16 mouse cellular contexts compared by ENCODE assay signal in the genomic region with DNA sequence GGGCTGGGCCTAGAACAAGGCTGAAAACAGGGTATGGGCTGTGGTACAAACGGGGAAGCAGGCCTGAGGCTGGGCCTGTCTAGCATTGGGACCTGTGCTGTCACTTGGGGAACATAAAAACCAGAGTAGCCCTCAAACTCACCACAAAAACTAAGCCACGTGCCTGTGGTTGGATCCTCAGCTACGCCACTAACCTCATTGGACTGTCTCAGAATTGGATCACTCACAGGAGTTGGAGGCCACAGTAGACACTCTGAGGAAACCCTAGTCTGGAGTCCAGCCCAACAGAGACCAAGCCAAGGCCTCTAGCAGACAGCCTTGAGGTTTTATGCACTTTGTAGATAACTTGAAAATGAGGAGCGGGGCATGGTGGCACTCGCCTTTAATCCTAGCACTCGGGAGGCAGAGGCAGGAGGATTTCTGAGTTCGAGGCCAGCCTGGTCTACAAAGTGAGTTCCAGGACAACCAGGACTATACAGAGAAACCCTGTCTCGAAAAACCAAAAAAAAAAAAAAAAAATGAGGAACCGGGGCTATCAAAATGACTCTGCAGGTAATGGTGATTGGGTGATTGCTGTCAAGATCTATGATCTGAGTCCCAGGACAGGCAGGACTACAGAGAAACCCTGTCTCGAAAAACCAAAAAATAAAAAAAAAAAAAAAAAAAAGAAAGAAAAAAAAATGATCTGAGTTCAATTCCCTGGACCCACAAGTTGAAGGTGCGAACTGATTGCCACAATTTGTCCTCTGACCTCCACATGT. TPM values are rescaled to one million over a fixed set of nuclear protein-coding genes. Genes with fewer than 3 reads are reported as not detected.
DNase-seq lines count a peak whose midpoint lies in the region; ATAC-seq lines count a peak whose summit lies in the region.
"Had no signal": no experiment of that assay in that cellular context is flagged by ENCODE, and none has a peak within 500 bp of the region (broad histone marks: within the 10 kb centered on the region; RNA-seq: fewer than 3 reads in every experiment).

No protein-coding gene starts in this region.

- peak; percentile 85 for DNase-seq in heart, adult 11 months
- DNase-seq in heart, postnatal 4 days = no peak
- DNase-seq in adipocyte (ENCODE audit: low spot score) (peak; percentile 38), MN1 (ENCODE audit: low spot score) (no peak)
- no peak for DNase-seq in right cerebral cortex, postnatal 14 days
- DNase-seq in natural killer cell, adult 2 months (ENCODE audit: low spot score in 2 of 2) = no peak
- DNase-seq: cerebellum, adult 9-10 months; kidney, postnatal 4 days; lung, embryonic 14.5 days had no signal

- ATAC-seq in common myeloid progenitor, adult 5-6 weeks (replicated peaks; ENCODE audit: low read depth, poor library complexity, severe bottlenecking) = peak; percentile 93
- 0 out of 2 replicates have a peak, but pooled peaks have one; percentile 45 for ATAC-seq in monocyte, adult 5-6 weeks (replicated peaks; ENCODE audit: insufficient number of reproducible peaks, low FRiP score, low TSS enrichment, poor library complexity, severe bottlenecking)
- ATAC-seq: forebrain, embryonic 15.5 days; hindbrain, postnatal 0 days; intestine, postnatal 0 days had no signal

RNA-seq across cellular contexts. Expression of gene Smtnl2, which starts 10.2 kb away (rescaled TPM):
- 10 to 100 TPM; 62.2 to 63.4 TPM for total RNA-seq in heart, postnatal 4 days (2021)
- 0.23 TPM in 1 of 2 replicates, not detected in the other for total RNA-seq in common myeloid progenitor, adult 5-6 weeks (2017)
- total RNA-seq in monocyte, adult 5-6 weeks (2017) = not detected in 3 replicates
- total RNA-seq: neutrophil, adult 5-6 weeks had no signal

RNA-seq across cellular contexts. Expression of gene Ggt6, which starts 13.6 kb away (rescaled TPM):
- total RNA-seq in heart, postnatal 4 days (2021) = not detected
- total RNA-seq in common myeloid progenitor, adult 5-6 weeks (2017) = not detected in 2 replicates
- total RNA-seq in monocyte, adult 5-6 weeks (2017) = not detected in 3 replicates
- total RNA-seq: hindbrain, postnatal 0 days; left cerebral cortex, postnatal 25 days; neutrophil, adult 5-6 weeks had no signal

RNA-seq across cellular contexts. Expression of gene Mybbp1a, which starts 19.5 kb away (rescaled TPM):
- total RNA-seq in heart, postnatal 4 days (2021) = 10 to 100 TPM; 55.6 to 55.9 TPM
- total RNA-seq in common myeloid progenitor, adult 5-6 weeks (2017) = 138 and 260 TPM in 2 replicates
- total RNA-seq in monocyte, adult 5-6 weeks (2017) = 37.5 to 39.9 TPM (median 37.7 TPM) in 3 replicates

RNA-seq across cellular contexts. Expression of gene Tekt1, which starts 59.5 kb away (rescaled TPM):
- under 1 TPM; 0.26 to 0.50 TPM for total RNA-seq in heart, postnatal 4 days (2021)
- total RNA-seq in common myeloid progenitor, adult 5-6 weeks (2017) = 0.18 TPM in 1 of 2 replicates, not detected in the other
- total RNA-seq in monocyte, adult 5-6 weeks (2017) = not detected in 3 replicates
- total RNA-seq: neutrophil, adult 5-6 weeks had no signal

Comparison
In these comparisons a context has a peak if more than half of its experiments do, and no peak if none do; other contexts are left out.
1. DNase-seq: peak in heart, adult 11 months (single experiment) and adipocyte (single experiment); none in heart, postnatal 4 days (single experiment), MN1 (single experiment), right cerebral cortex, postnatal 14 days (single experiment) and natural killer cell, adult 2 months (0 of 2).
2. RNA of gene Smtnl2, which starts 10.2 kb away (total RNA-seq): 62.2 to 63.4 TPM in heart, postnatal 4 days; 0.23 TPM in common myeloid progenitor, adult 5-6 weeks and not detected in monocyte, adult 5-6 weeks; every median in the first group is over 10 times any median in the second.